Mouse (Mus musculus): ENCODE measurements around the gene Itih5. TPM values are rescaled to one million over a fixed set of nuclear protein-coding genes. Genes with fewer than 3 reads are reported as not detected.

Gene Itih5
- total and polyA plus RNA-seq, 2 experiments = 4.6 to 7.4 TPM

- Histone ChIP-seq H3K36me3 (ENCODE audit: control insufficient read depth, insufficient read depth, low read length) (no peaks in the 10 kb centered on the region; the same call in 1 of the 2 replicates), H3K4me3 (ENCODE audit: insufficient read depth, low read depth, low read length) (no peak overlapping the region), H3K9ac (ENCODE audit: low read depth, low read length) (no peak overlapping the region), H3K4me1 (ENCODE audit: control insufficient read depth, insufficient read depth, low read length) (no peaks in the 10 kb centered on the region), H3K27me3 (ENCODE audit: control insufficient read depth, insufficient read depth, low read length) (no peaks in the 10 kb centered on the region), H3K27ac (replicated peaks; ENCODE audit: insufficient read depth, low read depth, low read length) (no peak overlapping the region), H3K79me2 (ENCODE audit: control insufficient read depth, insufficient read depth, low read length) (no peaks in the 10 kb centered on the region)
- 80% methylated on average over 3 of the region's 3 CpGs for WGBS
- TF ChIP-seq CTCF (IDR thresholded peaks at IDR 0.05; ENCODE audit: low read depth, low read length) = no peak
- no peak for TF ChIP-seq POLR2A (IDR thresholded peaks at IDR 0.05; ENCODE audit: extremely low read depth, insufficient read depth, low read length)
- no peak for DNase-seq (ENCODE audit: extremely low read depth, low read depth, low spot score)
Measured at GRCm38 (mm10) chr2:10204301-10204700, 50.9 kb downstream of the Itih5 start.

GRCm38 (mm10) chr2:10213468-10213867 lies 60.1 kb downstream of the Itih5 start:
- H3K4me3 ChIP-seq (ENCODE audit: insufficient read depth, low read depth, low read length) = no peak overlapping the region
- no peaks in the 10 kb centered on the region for H3K27me3 ChIP-seq (ENCODE audit: control insufficient read depth, insufficient read depth, low read length)
- no peaks in the 10 kb centered on the region for H3K79me2 ChIP-seq (ENCODE audit: control insufficient read depth, insufficient read depth, low read length)
- no peak for TF ChIP-seq CTCF (IDR thresholded peaks at IDR 0.05; ENCODE audit: low read depth, low read length)
- TF ChIP-seq POLR2A (IDR thresholded peaks at IDR 0.05; ENCODE audit: extremely low read depth, insufficient read depth, low read length) = no peak
- H3K36me3 ChIP-seq (ENCODE audit: control insufficient read depth, insufficient read depth, low read length) = no peaks in the 10 kb centered on the region
- no peaks in the 10 kb centered on the region for H3K4me1 ChIP-seq (ENCODE audit: control insufficient read depth, insufficient read depth, low read length)
- no peak overlapping the region for H3K27ac ChIP-seq (replicated peaks; ENCODE audit: insufficient read depth, low read depth, low read length)
- WGBS = 89% methylated on average over 12 of the region's 12 CpGs
- H3K9ac ChIP-seq (ENCODE audit: low read depth, low read length) = no peak overlapping the region
- DNase-seq (ENCODE audit: extremely low read depth, low read depth, low spot score) = no peak

GRCm38 (mm10) chr2:10215876-10216565 lies 62.6 kb downstream of the Itih5 start:
- no peak overlapping the region for H3K4me3 ChIP-seq (ENCODE audit: insufficient read depth, low read depth, low read length)
- no peaks in the 10 kb centered on the region for H3K79me2 ChIP-seq (ENCODE audit: control insufficient read depth, insufficient read depth, low read length)
- no peak for DNase-seq (ENCODE audit: extremely low read depth, low read depth, low spot score)
- TF ChIP-seq POLR2A (IDR thresholded peaks at IDR 0.05; ENCODE audit: extremely low read depth, insufficient read depth, low read length) (no peak), CTCF (IDR thresholded peaks at IDR 0.05; ENCODE audit: low read depth, low read length) (no peak)
- WGBS = 87% methylated on average over 7 of the region's 7 CpGs
- no peaks in the 10 kb centered on the region for H3K36me3 ChIP-seq (ENCODE audit: control insufficient read depth, insufficient read depth, low read length)
- no peak overlapping the region for H3K27ac ChIP-seq (replicated peaks; ENCODE audit: insufficient read depth, low read depth, low read length)
- H3K27me3 ChIP-seq (ENCODE audit: control insufficient read depth, insufficient read depth, low read length) = no peaks in the 10 kb centered on the region
- no peaks in the 10 kb centered on the region for H3K4me1 ChIP-seq (ENCODE audit: control insufficient read depth, insufficient read depth, low read length)
- H3K9ac ChIP-seq (ENCODE audit: low read depth, low read length) = no peak overlapping the region

GRCm38 (mm10) chr2:10216566-10217247 lies 63.3 kb downstream of the Itih5 start:
- no peak for DNase-seq (ENCODE audit: extremely low read depth, low read depth, low spot score)
- Histone ChIP-seq H3K36me3 (ENCODE audit: control insufficient read depth, insufficient read depth, low read length) (no peaks in the 10 kb centered on the region), H3K79me2 (ENCODE audit: control insufficient read depth, insufficient read depth, low read length) (no peaks in the 10 kb centered on the region), H3K4me3 (ENCODE audit: insufficient read depth, low read depth, low read length) (no peak overlapping the region), H3K27me3 (ENCODE audit: control insufficient read depth, insufficient read depth, low read length) (no peaks in the 10 kb centered on the region), H3K9ac (ENCODE audit: low read depth, low read length) (no peak overlapping the region), H3K4me1 (ENCODE audit: control insufficient read depth, insufficient read depth, low read length) (no peaks in the 10 kb centered on the region), H3K27ac (replicated peaks; ENCODE audit: insufficient read depth, low read depth, low read length) (no peak overlapping the region)
- TF ChIP-seq CTCF (IDR thresholded peaks at IDR 0.05; ENCODE audit: low read depth, low read length) (no peak), POLR2A (IDR thresholded peaks at IDR 0.05; ENCODE audit: extremely low read depth, insufficient read depth, low read length) (no peak)
- WGBS = 76% methylated on average over 7 of the region's 7 CpGs

GRCm38 (mm10) chr2:10221862-10222261 lies 68.5 kb downstream of the Itih5 start:
- no peak for DNase-seq (ENCODE audit: extremely low read depth, low read depth, low spot score)
- WGBS = 67% methylated on average over 4 of the region's 4 CpGs
- Histone ChIP-seq H3K9ac (ENCODE audit: low read depth, low read length) (no peak overlapping the region), H3K4me3 (ENCODE audit: insufficient read depth, low read depth, low read length) (no peak overlapping the region), H3K27me3 (ENCODE audit: control insufficient read depth, insufficient read depth, low read length) (no peaks in the 10 kb centered on the region), H3K27ac (replicated peaks; ENCODE audit: insufficient read depth, low read depth, low read length) (no peak overlapping the region), H3K36me3 (ENCODE audit: control insufficient read depth, insufficient read depth, low read length) (no peaks in the 10 kb centered on the region), H3K79me2 (ENCODE audit: control insufficient read depth, insufficient read depth, low read length) (no peaks in the 10 kb centered on the region), H3K4me1 (ENCODE audit: control insufficient read depth, insufficient read depth, low read length) (no peaks in the 10 kb centered on the region)
- TF ChIP-seq POLR2A (IDR thresholded peaks at IDR 0.05; ENCODE audit: extremely low read depth, insufficient read depth, low read length) = no peak
- no peak for TF ChIP-seq CTCF (IDR thresholded peaks at IDR 0.05; ENCODE audit: low read depth, low read length)

- TF ChIP-seq CTCF (IDR thresholded peaks at IDR 0.05; ENCODE audit: low read depth, low read length) (no peak), POLR2A (IDR thresholded peaks at IDR 0.05; ENCODE audit: extremely low read depth, insufficient read depth, low read length) (no peak)
- Histone ChIP-seq H3K36me3 (ENCODE audit: control insufficient read depth, insufficient read depth, low read length) (no peaks in the 10 kb centered on the region; the same call in 1 of the 2 replicates), H3K4me3 (ENCODE audit: insufficient read depth, low read depth, low read length) (no peak overlapping the region), H3K9ac (ENCODE audit: low read depth, low read length) (no peak overlapping the region), H3K4me1 (ENCODE audit: control insufficient read depth, insufficient read depth, low read length) (no peaks in the 10 kb centered on the region), H3K27me3 (ENCODE audit: control insufficient read depth, insufficient read depth, low read length) (no peaks in the 10 kb centered on the region), H3K27ac (replicated peaks; ENCODE audit: insufficient read depth, low read depth, low read length) (no peak overlapping the region), H3K79me2 (ENCODE audit: control insufficient read depth, insufficient read depth, low read length) (no peaks in the 10 kb centered on the region)
- WGBS = 96% methylated on average over 1 of the region's 1 CpGs
- no peak for DNase-seq (ENCODE audit: extremely low read depth, low read depth, low spot score)
Measured at GRCm38 (mm10) chr2:10226907-10227306, 73.5 kb downstream of the Itih5 start.
